Mouse (Mus musculus): ENCODE results near the gene Nop16. TPM values are rescaled to one million over a fixed set of nuclear protein-coding genes. Genes with fewer than 3 reads are reported as not detected.

Gene Nop16
- polyA plus RNA-seq, 1 experiment = 7.0 TPM

- no peak for DNase-seq (ENCODE audit: low read depth in 1 of 2, low spot score in 2 of 2)
Measured at GRCm38 (mm10) chr13:54548036-54548435, 41.9 kb downstream of the Nop16 start.

More at GRCm38 (mm10) chr13:54548036-54548435, 41.9 kb downstream of the Nop16 start:
- H3K4me3 ChIP-seq (ENCODE audit: extremely low read depth, insufficient read depth, insufficient read length) = no peak overlapping the region
- WGBS = 94% methylated on average over 7 of the region's 7 CpGs
- H3K27ac ChIP-seq (ENCODE audit: insufficient read depth, low read length) = no peak overlapping the region
- H3K36me3 ChIP-seq (ENCODE audit: control insufficient read depth, insufficient read depth, low read length) = peaks cover 24% of the 10 kb centered on the region
- H3K4me1 ChIP-seq (ENCODE audit: control insufficient read depth, insufficient read depth, insufficient read length) = no peaks in the 10 kb centered on the region
- TF ChIP-seq CTCF (IDR thresholded peaks at IDR 0.05; ENCODE audit: extremely low read depth, insufficient read depth, insufficient read length, insufficient replicate concordance) (no peak), POLR2A (IDR thresholded peaks at IDR 0.05; ENCODE audit: low read depth, low read length) (no peak)
- H3K27me3 ChIP-seq (ENCODE audit: control insufficient read depth, insufficient read depth, low read length) = no peaks in the 10 kb centered on the region

Other genes with a start within 250 kb of the Nop16 start
- gene Cplx2, start 218.7 kb downstream of the Nop16 start, polyA plus RNA-seq (2012; rRNA removed) = 3.5 and 4.3 TPM in 2 replicates
- gene Thoc3, start 121.2 kb downstream of the Nop16 start, polyA plus RNA-seq (2012; rRNA removed) = 21.0 and 38.9 TPM in 2 replicates
- 6.7 and 7.3 TPM in 2 replicates for gene Simc1, start 86.3 kb downstream of the Nop16 start, polyA plus RNA-seq (2012; rRNA removed)
- gene 4833439L19Rik, start 24.7 kb downstream of the Nop16 start, polyA plus RNA-seq (2012; rRNA removed) = 39.8 and 42.9 TPM in 2 replicates
- 16.4 and 25.5 TPM in 2 replicates for gene Arl10, start 15.1 kb downstream of the Nop16 start, polyA plus RNA-seq (2012; rRNA removed)
- 68.3 and 86.0 TPM in 2 replicates for gene Higd2a, start 117 bp upstream of the Nop16 start, polyA plus RNA-seq (2012; rRNA removed)
- 16.9 and 19.8 TPM in 2 replicates for gene Cltb, start 21.3 kb upstream of the Nop16 start, polyA plus RNA-seq (2012; rRNA removed)
- 13.3 and 14.4 TPM in 2 replicates for gene Faf2, start 31.7 kb upstream of the Nop16 start, polyA plus RNA-seq (2012; rRNA removed)
- 262 and 359 TPM in 2 replicates for gene Rnf44, start 103.8 kb upstream of the Nop16 start, polyA plus RNA-seq (2012; rRNA removed)
- gene Cdhr2, start 111.4 kb upstream of the Nop16 start, polyA plus RNA-seq (2012; rRNA removed) = 0.04 and 0.11 TPM in 2 replicates
- gene Gprin1, start 159.8 kb upstream of the Nop16 start, polyA plus RNA-seq (2012; rRNA removed) = 0.05 and 0.06 TPM in 2 replicates
- 0.16 and 0.22 TPM in 2 replicates for gene Sncb, start 176.5 kb upstream of the Nop16 start, polyA plus RNA-seq (2012; rRNA removed)
- not detected in 2 replicates for gene Eif4e1b, start 193.9 kb upstream of the Nop16 start, polyA plus RNA-seq (2012; rRNA removed)
- gene Tspan17, start 199.3 kb upstream of the Nop16 start, polyA plus RNA-seq (2012; rRNA removed) = 5.2 and 6.2 TPM in 2 replicates